Mouse (Mus musculus) adrenal gland, adult (tissue): ENCODE measurements around the gene Tspan6.

ENCODE experiments used
- DNase-seq, 2 experiments: peaks; one replicate each; pipeline ENCODE4 v3.0.0; 2022 to 2023; ENCODE audit warnings: low spot score in 1 of 2; ENCODE audit not compliant: inconsistent age in 2 of 2

Tspan6 gene

GRCm38 (mm10) chrX:133898014-133898542 lies at the start of gene Tspan6:
Tspan6 (minus strand) TSS chrX:133898429.
- peak; percentile 75 to 91 for DNase-seq

DNA sequence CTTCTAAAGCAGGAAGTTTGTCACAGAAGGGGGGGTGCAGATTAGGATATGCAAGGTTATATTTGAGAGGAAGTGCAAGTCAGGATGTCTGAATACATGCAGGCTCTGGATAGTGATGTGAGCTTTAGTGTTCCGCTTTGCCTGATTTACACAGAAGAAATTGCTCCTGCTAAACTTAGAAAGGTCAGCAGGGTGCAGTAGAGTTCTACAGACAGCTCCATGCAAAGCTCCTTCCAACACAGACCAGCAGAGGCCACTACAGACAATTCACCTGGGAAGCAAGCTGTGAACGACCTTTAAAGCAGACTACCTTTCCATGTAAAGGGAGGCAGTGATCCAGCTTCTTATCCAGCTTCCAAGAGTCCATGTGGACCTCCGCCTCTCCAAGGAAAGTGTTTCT lies 49.2 kb upstream of the Tspan6 start:
- peak; percentile 23 to 81 for DNase-seq

GRCm38 (mm10) chrX:133939561-133939960 lies 41.3 kb upstream of the Tspan6 start:
- no peak for DNase-seq

DNA sequence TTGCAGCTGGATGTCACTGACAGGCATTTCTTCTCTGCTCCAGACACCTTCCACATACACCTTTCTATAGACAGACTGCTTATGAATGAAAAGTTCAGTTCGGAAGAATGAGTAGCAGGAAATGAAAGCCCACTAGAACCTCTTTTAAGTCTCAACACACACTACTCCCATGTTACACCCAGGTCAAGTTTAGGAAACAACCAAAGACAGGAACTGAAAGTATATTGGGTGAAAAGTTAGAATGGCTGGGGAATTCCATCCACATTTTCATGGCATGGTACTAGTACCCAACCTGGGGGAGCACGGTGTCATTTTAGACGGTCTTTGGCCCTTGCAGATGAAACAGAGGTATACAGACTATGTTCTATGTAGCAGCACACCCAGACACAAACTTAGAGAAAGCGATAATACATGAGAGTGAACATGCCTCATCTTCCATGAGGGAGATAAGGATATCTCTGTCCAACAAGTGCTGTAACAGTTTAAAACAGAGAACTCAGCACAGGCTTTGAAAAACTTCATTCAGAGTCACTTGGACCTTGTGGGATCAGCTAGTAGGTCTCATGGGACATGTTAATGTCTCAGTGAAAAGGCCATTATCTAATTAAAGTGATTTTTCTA lies 38.5 kb upstream of the Tspan6 start:
- DNase-seq, result no peak

GRCm38 (mm10) chrX:133931302-133932013 lies 33.2 kb upstream of the Tspan6 start:
- DNase-seq, result peak; percentile 14 to 68

GRCm38 (mm10) chrX:133926760-133927159 lies 28.5 kb upstream of the Tspan6 start:
- DNase-seq, result no peak

- DNase-seq, result no peak
These were observed 23.0 kb upstream of the Tspan6 start for GRCm38 (mm10) chrX:133921187-133921586.

DNA sequence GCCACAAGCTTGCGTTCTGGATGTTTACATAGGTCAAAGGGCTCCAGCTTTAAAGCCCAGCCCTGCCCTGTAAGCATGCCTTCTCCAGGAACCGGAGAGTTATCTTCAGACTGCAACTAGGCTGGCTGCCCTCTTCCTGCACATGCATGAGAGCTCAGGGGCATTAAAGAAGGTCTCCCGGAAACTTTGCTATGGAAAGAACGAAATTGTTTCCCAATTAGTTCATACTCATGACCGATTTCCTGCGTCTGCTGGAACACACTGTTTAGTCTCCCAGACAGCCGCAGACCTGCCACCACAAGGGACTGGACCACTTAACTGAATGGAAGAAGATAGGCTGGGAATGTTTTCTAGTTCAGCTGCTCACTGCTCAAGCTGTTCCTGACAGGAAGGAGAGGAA lies 16.0 kb upstream of the Tspan6 start:
- no peak for DNase-seq

- DNase-seq, result no peak
These were observed 14.8 kb upstream of the Tspan6 start for GRCm38 (mm10) chrX:133913006-133913405.

DNA sequence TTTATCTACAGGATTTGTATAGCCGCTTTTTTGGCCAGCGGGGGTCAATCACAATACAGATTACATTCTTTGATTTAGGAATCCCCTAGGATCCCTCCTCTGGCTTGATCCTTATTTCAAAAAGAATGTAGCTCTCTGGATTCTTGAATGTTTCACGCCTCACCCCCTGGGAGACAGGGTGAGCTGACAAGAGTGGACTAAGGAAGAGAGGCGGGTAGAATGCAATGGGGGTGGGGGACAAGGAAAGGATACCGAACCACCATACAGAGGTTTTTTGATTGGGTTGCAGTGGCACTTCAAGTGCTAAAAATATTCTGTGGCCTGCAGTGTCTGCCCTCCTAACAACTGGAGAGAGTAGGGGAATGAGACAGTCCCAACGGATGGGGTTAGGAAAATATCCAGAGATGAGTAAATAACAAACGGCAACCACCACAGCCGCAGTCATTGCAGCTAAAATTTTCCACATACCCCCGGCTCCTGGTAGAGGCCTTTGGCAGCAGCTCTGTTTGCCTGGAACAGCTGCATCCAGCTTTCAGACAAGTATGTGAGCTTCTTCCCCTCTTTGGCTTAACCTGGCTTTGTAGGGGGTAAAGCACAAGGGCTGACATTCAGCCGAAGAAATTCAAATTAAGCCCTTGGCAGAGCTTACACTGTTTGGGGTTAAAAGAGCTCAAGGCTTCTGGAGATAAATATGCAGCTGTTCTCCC lies 13.3 kb upstream of the Tspan6 start:
- peak in 1 of 2 experiments; percentile 43 for DNase-seq

DNA sequence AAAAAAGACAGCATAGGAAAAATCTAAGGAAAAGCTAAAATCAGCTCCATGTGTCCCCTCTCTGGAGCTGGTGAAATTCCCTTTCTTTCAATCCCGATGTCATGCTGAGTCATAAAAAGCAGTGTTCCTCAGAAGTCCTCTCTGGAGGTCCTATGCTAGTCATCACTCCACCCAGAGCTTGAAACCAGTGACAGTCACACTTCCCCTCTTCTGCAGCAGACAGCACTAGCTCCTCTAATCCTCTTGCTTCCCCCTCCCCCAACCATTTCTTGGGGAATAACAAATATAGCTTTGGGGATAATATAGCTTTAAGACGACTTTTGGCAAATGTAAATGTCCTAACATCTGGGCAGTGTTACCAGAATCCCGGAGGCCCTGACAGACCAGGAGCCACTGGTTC lies 10.0 kb upstream of the Tspan6 start, which contains the start of gene Srpx2:
Srpx2 (plus strand) TSS at position 166 of the 400 bp plus-strand sequence.
- DNase-seq, result no peak

GRCm38 (mm10) chrX:133888111-133888510 lies 10.1 kb downstream of the Tspan6 start:
- no peak for DNase-seq

DNA sequence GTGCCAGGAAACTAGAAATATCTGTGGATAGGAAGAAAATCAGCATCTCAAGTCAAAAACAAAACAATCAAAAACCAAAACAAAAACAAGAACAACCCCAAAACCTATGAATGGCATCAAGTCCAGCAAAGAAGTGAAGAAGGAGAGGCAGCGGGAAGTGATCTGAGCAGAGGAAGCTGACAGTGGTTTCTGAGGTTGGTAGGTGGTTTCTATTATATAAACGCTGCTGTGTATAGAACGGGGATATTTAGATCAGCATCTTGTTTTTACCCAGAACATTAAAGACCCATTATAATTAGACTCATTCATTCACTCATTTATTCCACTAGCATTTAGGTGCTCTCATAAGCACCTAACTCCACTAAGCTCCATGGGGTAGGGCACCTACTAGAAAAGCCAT lies 10.9 kb downstream of the Tspan6 start:
- no peak for DNase-seq

DNA sequence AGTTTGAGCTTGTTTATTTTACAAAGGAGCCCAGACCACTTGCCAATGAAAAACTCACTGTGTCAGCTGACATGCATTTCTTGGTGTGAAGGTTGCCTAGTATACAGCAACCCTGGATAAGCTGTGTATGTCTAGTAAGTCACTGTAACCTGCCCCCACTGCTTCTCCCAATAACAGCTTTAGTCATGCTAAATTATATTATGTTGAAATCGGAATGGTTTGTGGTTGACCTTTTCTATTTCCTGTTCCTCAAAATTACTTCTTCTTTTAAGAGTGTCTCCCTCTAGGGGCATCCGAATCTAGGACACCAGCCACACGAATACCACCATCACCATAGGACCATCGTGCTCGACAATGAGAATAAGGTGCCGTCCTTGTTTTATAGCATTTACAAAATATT lies 28.5 kb downstream of the Tspan6 start:
- DNase-seq, result peak in 1 of 2 experiments; percentile 40

GRCm38 (mm10) chrX:133853637-133854036 lies 44.6 kb downstream of the Tspan6 start:
- DNase-seq, result no peak

- no peak for DNase-seq
These were observed 47.5 kb downstream of the Tspan6 start, which contains the start of gene Tnmd for GRCm38 (mm10) chrX:133850680-133851079. Tnmd (plus strand) TSS chrX:133850980.
